Mouse (Mus musculus) kidney, adult 2 months (tissue): ENCODE measurements around the gene Tmeff1.

Experiments used
- CTCF ChIP-seq: fragments of 200-500 bp; conservative IDR thresholded peaks from 2 replicates; pipeline ENCODE4 v1.5.1; 2011; ENCODE audit warnings: low read depth, mild to moderate bottlenecking, control low read depth, low read length, moderate library complexity, mixed read lengths; ENCODE audit not compliant: insufficient read depth, insufficient read length
- POLR2A ChIP-seq: fragments of 200-500 bp; IDR thresholded peaks from one replicate; pipeline ENCODE4 v1.6.1; 2011; ENCODE audit warnings: low read depth, low read length, control low read depth

DNA sequence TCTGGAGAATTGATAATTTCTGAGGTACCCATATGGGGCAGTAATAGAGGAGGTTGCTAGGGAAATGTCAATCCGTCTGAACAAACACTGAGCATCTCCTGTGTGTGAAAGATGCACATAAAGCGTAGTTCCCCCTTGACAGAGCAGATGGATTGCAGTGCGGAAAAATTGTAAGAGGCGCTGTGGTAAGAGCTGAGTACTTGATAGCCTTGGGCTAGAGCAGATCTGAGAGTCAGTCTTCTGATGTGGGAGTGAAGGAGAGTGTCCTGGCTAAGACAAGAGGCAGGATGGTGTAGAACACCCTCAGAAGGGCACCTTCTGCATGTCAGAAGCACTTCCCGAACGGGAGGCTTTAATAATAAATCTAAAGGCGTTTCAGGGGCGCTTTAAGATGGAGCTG, 40.8 kb upstream of the Tmeff1 start:
- no peak for TF ChIP-seq POLR2A
- no peak for TF ChIP-seq CTCF
